Mouse (Mus musculus) embryonic facial prominence, embryonic 14.5 days (tissue): ENCODE results near the gene Fbxo28. TPM values are rescaled to one million over a fixed set of nuclear protein-coding genes. Genes with fewer than 3 reads are reported as not detected.

Source experiments
- polyA plus RNA-seq: library from polyadenylated mRNA; unstranded; fragments of >200 nt; fragmentation: Nextera tagmentation; extraction: Ambion mirVana; gene quantifications from 2 replicates; pipeline ENCODE4 v1.2.1, GENCODE M21; 2014

Fbxo28 gene
- polyA plus RNA-seq, 1 experiment from 2014 or later = 25.4 TPM

Other genes with a start within 250 kb of the Fbxo28 start
- 166 and 175 TPM in 2 replicates for gene Srp9, start 216.9 kb downstream of the Fbxo28 start, polyA plus RNA-seq
- gene Vmn1r1, start 177.1 kb downstream of the Fbxo28 start, polyA plus RNA-seq = not detected in 2 replicates
- 149 and 152 TPM in 2 replicates for gene Degs1, start 58.8 kb downstream of the Fbxo28 start, polyA plus RNA-seq
- gene Trp53bp2, start 67.5 kb upstream of the Fbxo28 start, polyA plus RNA-seq = 23.2 and 24.1 TPM in 2 replicates
- 115 and 117 TPM in 2 replicates for gene Capn2, start 176.0 kb upstream of the Fbxo28 start, polyA plus RNA-seq
- gene Capn8, start 223.4 kb upstream of the Fbxo28 start, polyA plus RNA-seq = 0.07 and 0.16 TPM in 2 replicates